Mouse (Mus musculus): ENCODE data around the gene Txndc9. TPM values are rescaled to one million over a fixed set of nuclear protein-coding genes. Genes with fewer than 3 reads are reported as not detected.

Txndc9 gene
- polyA plus RNA-seq, 1 experiment from 2014 or later, result 126 TPM

Other genes starting within 250 kb of the Txndc9 start
- gene Tsga10, start 131.5 kb downstream of the Txndc9 start, polyA plus RNA-seq (2014; fragmentation: Nextera tagmentation; extraction: Ambion mirVana), result 4.2 and 4.6 TPM in 2 replicates
- 8.3 and 9.9 TPM in 2 replicates for gene Lipt1, start 126.2 kb downstream of the Txndc9 start, polyA plus RNA-seq (2014; fragmentation: Nextera tagmentation; extraction: Ambion mirVana)
- 15.9 and 16.4 TPM in 2 replicates for gene Mitd1, start 107.5 kb downstream of the Txndc9 start, polyA plus RNA-seq (2014; fragmentation: Nextera tagmentation; extraction: Ambion mirVana)
- gene Mrpl30, start 107.4 kb downstream of the Txndc9 start, polyA plus RNA-seq (2014; fragmentation: Nextera tagmentation; extraction: Ambion mirVana), result 260 and 280 TPM in 2 replicates
- gene Lyg2, start 81.4 kb downstream of the Txndc9 start, polyA plus RNA-seq (2014; fragmentation: Nextera tagmentation; extraction: Ambion mirVana), result not detected in 2 replicates
- not detected in 2 replicates for gene Lyg1, start 40.1 kb downstream of the Txndc9 start, polyA plus RNA-seq (2014; fragmentation: Nextera tagmentation; extraction: Ambion mirVana)
- 24.6 and 27.2 TPM in 2 replicates for gene Eif5b, start 117 bp upstream of the Txndc9 start, polyA plus RNA-seq (2014; fragmentation: Nextera tagmentation; extraction: Ambion mirVana)
- gene Rev1, start 131.9 kb upstream of the Txndc9 start, polyA plus RNA-seq (2014; fragmentation: Nextera tagmentation; extraction: Ambion mirVana), result 20.4 and 24.0 TPM in 2 replicates

Measured in heart, embryonic 11.5 days (tissue).